Mouse (Mus musculus): Measurements from ENCODE around the gene Fam110a. TPM values are rescaled to one million over a fixed set of nuclear protein-coding genes. Genes with fewer than 3 reads are reported as not detected.
A peak's percentile ranks its signal among the peaks of the same experiment; 100 is the strongest.
"Not testable (repeated sequence)": the region's sequence is repeated elsewhere in the genome, so short reads cannot be mapped to it uniquely, and the experiment has no call there.

The Fam110a gene
- polyA plus RNA-seq, 1 experiment from 2014 or later: 149 TPM

- H3K27me3 ChIP-seq (ENCODE audit: insufficient read depth, poor library complexity, severe bottlenecking): no peaks in the 10 kb centered on the region
- peaks cover 22% of the 10 kb centered on the region for H3K4me1 ChIP-seq (replicated peaks)
- H3K4me3 ChIP-seq: no peak overlapping the region
- H3K9me3 ChIP-seq: no peaks in the 10 kb centered on the region
- H3K36me3 ChIP-seq: no peaks in the 10 kb centered on the region
- no peak for DNase-seq (ENCODE audit: low spot score)
- H3K27ac ChIP-seq: no peak overlapping the region
- WGBS: 91% methylated on average over 15 of the region's 15 CpGs
Measured at GRCm38 (mm10) chr2:152009061-152009779, 29.2 kb upstream of the Fam110a start.

- WGBS: 63% methylated on average over 10 of the region's 10 CpGs
- DNase-seq (ENCODE audit: low spot score): no peak
Measured at GRCm38 (mm10) chr2:152007783-152008182, 27.8 kb upstream of the Fam110a start.

GRCm38 (mm10) chr2:152002529-152002928 is 22.5 kb upstream of the Fam110a start:
- no peak overlapping the region for H3K27ac ChIP-seq
- WGBS: 72% methylated on average over 6 of the region's 6 CpGs
- H3K9me3 ChIP-seq: no peaks in the 10 kb centered on the region
- peaks cover 33% of the 10 kb centered on the region for H3K4me1 ChIP-seq (replicated peaks)
- H3K36me3 ChIP-seq: no peaks in the 10 kb centered on the region
- DNase-seq (ENCODE audit: low spot score): no peak
- no peak overlapping the region for H3K4me3 ChIP-seq
- peaks cover 52% of the 10 kb centered on the region for H3K27me3 ChIP-seq (ENCODE audit: insufficient read depth, poor library complexity, severe bottlenecking)

More at GRCm38 (mm10) chr2:152007783-152008182, 27.8 kb upstream of the Fam110a start:
- Histone ChIP-seq H3K27ac (no peak overlapping the region), H3K9me3 (no peaks in the 10 kb centered on the region), H3K4me3 (no peak overlapping the region), H3K4me1 (replicated peaks) (peaks cover 22% of the 10 kb centered on the region), H3K27me3 (ENCODE audit: insufficient read depth, poor library complexity, severe bottlenecking) (0 out of 2 replicates have a peak, but pooled peaks cover under 1% of the 10 kb centered on the region), H3K36me3 (no peaks in the 10 kb centered on the region)

GRCm38 (mm10) chr2:152000735-152001134 is 20.7 kb upstream of the Fam110a start:
- Histone ChIP-seq H3K4me3 (no peak overlapping the region), H3K27ac (no peak overlapping the region), H3K36me3 (no peaks in the 10 kb centered on the region), H3K27me3 (ENCODE audit: insufficient read depth, poor library complexity, severe bottlenecking) (peaks cover 70% of the 10 kb centered on the region), H3K9me3 (no peaks in the 10 kb centered on the region), H3K4me1 (replicated peaks) (peaks cover 30% of the 10 kb centered on the region)
- WGBS: 56% methylated on average over 6 of the region's 6 CpGs
- DNase-seq (ENCODE audit: low spot score): no peak

GRCm38 (mm10) chr2:152000291-152000679 is 20.3 kb upstream of the Fam110a start:
- DNase-seq (ENCODE audit: low spot score): no peak
- H3K27me3 ChIP-seq (ENCODE audit: insufficient read depth, poor library complexity, severe bottlenecking): peaks cover 74% of the 10 kb centered on the region
- H3K36me3 ChIP-seq: no peaks in the 10 kb centered on the region
- WGBS: 43% methylated on average over 3 of the region's 3 CpGs
- peak overlapping the region; percentile 35; the same call in 1 of the 2 replicates for H3K27ac ChIP-seq
- H3K4me3 ChIP-seq: no peak overlapping the region
- peaks cover 30% of the 10 kb centered on the region for H3K4me1 ChIP-seq (replicated peaks)
- H3K9me3 ChIP-seq: no peaks in the 10 kb centered on the region

GRCm38 (mm10) chr2:151999669-152000290 is 19.8 kb upstream of the Fam110a start:
- WGBS: 6% methylated on average over 20 of the region's 20 CpGs
- H3K9me3 ChIP-seq: no peaks in the 10 kb centered on the region
- peak overlapping the region; percentile 35; the same call in 1 of the 2 replicates for H3K27ac ChIP-seq
- H3K27me3 ChIP-seq (ENCODE audit: insufficient read depth, poor library complexity, severe bottlenecking): peaks cover 79% of the 10 kb centered on the region
- no peak for DNase-seq (ENCODE audit: low spot score)
- H3K4me1 ChIP-seq (replicated peaks): peaks cover 34% of the 10 kb centered on the region
- H3K36me3 ChIP-seq: no peaks in the 10 kb centered on the region
- no peak overlapping the region for H3K4me3 ChIP-seq

- no peak overlapping the region for H3K27ac ChIP-seq
- peaks cover 86% of the 10 kb centered on the region for H3K27me3 ChIP-seq (ENCODE audit: insufficient read depth, poor library complexity, severe bottlenecking)
- no peaks in the 10 kb centered on the region for H3K9me3 ChIP-seq
- H3K4me3 ChIP-seq: no peak overlapping the region
- peaks cover 43% of the 10 kb centered on the region for H3K4me1 ChIP-seq (replicated peaks)
- 76% methylated on average over 4 of the region's 4 CpGs for WGBS
- no peaks in the 10 kb centered on the region for H3K36me3 ChIP-seq
- DNase-seq (ENCODE audit: low spot score): no peak
Measured at GRCm38 (mm10) chr2:151998932-151999331, 18.9 kb upstream of the Fam110a start.

GRCm38 (mm10) chr2:151998505-151998899 is 18.5 kb upstream of the Fam110a start:
- Histone ChIP-seq H3K36me3 (no peaks in the 10 kb centered on the region), H3K4me1 (replicated peaks) (peaks cover 47% of the 10 kb centered on the region), H3K4me3 (no peak overlapping the region), H3K27me3 (ENCODE audit: insufficient read depth, poor library complexity, severe bottlenecking) (peaks cover 90% of the 10 kb centered on the region), H3K27ac (no peak overlapping the region), H3K9me3 (no peaks in the 10 kb centered on the region)
- DNase-seq (ENCODE audit: low spot score): no peak
- WGBS: 71% methylated on average over 9 of the region's 9 CpGs

GRCm38 (mm10) chr2:151997776-151998504 is 17.9 kb upstream of the Fam110a start:
- Histone ChIP-seq H3K27ac (no peak overlapping the region), H3K4me3 (no peak overlapping the region), H3K9me3 (no peaks in the 10 kb centered on the region), H3K27me3 (ENCODE audit: insufficient read depth, poor library complexity, severe bottlenecking) (peaks cover 96% of the 10 kb centered on the region), H3K4me1 (replicated peaks) (peaks cover 52% of the 10 kb centered on the region), H3K36me3 (no peaks in the 10 kb centered on the region)
- 48% methylated on average over 8 of the region's 8 CpGs for WGBS
- no peak for DNase-seq (ENCODE audit: low spot score)

GRCm38 (mm10) chr2:151997190-151997575 is 17.2 kb upstream of the Fam110a start:
- WGBS: 64% methylated on average over 2 of the region's 2 CpGs
- not testable (repeated sequence) for H3K4me3 ChIP-seq; H3K27ac ChIP-seq; DNase-seq (ENCODE audit: low spot score); H3K36me3 ChIP-seq; H3K9me3 ChIP-seq
- H3K27me3 ChIP-seq (ENCODE audit: insufficient read depth, poor library complexity, severe bottlenecking): peaks cover 92% of the 10 kb centered on the region
- peaks cover 54% of the 10 kb centered on the region for H3K4me1 ChIP-seq (replicated peaks)

GRCm38 (mm10) chr2:151996229-151997189 is 16.5 kb upstream of the Fam110a start, which contains the start of gene Slc52a3:
Gene Slc52a3, plus strand, starts transcription at chr2:151996511.
- Histone ChIP-seq H3K27ac (no peak within 1 kb of the TSS), H3K4me1 (replicated peaks) (peaks cover 56% of the 10 kb centered on the region), H3K36me3 (no peaks in the 10 kb centered on the region), H3K4me3 (no peak within 1 kb of the TSS), H3K27me3 (ENCODE audit: insufficient read depth, poor library complexity, severe bottlenecking) (peaks cover 85% of the 10 kb centered on the region), H3K9me3 (no peaks in the 10 kb centered on the region)
- 10% methylated on average over 35 of the region's 35 CpGs for WGBS
- DNase-seq (ENCODE audit: low spot score): peak; percentile 85

Measured in hindbrain, embryonic 10.5 days (tissue).